Mouse (Mus musculus): ENCODE data around the gene Il1rl2.

The Il1rl2 gene

GRCm38 (mm10) chr1:40324955-40325702, 719 bp downstream of the Il1rl2 start:
- peak; percentile 40 for DNase-seq (ENCODE audit: low read depth, low spot score)

GRCm38 (mm10) chr1:40325711-40326327, 1.4 kb downstream of the Il1rl2 start:
- DNase-seq (ENCODE audit: low read depth, low spot score): peak; percentile 46

- DNase-seq (ENCODE audit: low read depth, low spot score): no peak
Measured at GRCm38 (mm10) chr1:40327604-40328003, 3.2 kb downstream of the Il1rl2 start.

GRCm38 (mm10) chr1:40329526-40329925, 5.1 kb downstream of the Il1rl2 start:
- no peak for DNase-seq (ENCODE audit: low read depth, low spot score)

GRCm38 (mm10) chr1:40330181-40330580, 5.8 kb downstream of the Il1rl2 start:
- no peak for DNase-seq (ENCODE audit: low read depth, low spot score)

GRCm38 (mm10) chr1:40339346-40339745, 14.9 kb downstream of the Il1rl2 start:
- DNase-seq (ENCODE audit: low read depth, low spot score): no peak

GRCm38 (mm10) chr1:40340102-40340501, 15.7 kb downstream of the Il1rl2 start:
- DNase-seq (ENCODE audit: low read depth, low spot score): no peak

- no peak for DNase-seq (ENCODE audit: low read depth, low spot score)
Measured at GRCm38 (mm10) chr1:40352158-40352903, 27.9 kb downstream of the Il1rl2 start.

- no peak for DNase-seq (ENCODE audit: low read depth, low spot score)
Measured at GRCm38 (mm10) chr1:40352904-40353286, 28.5 kb downstream of the Il1rl2 start.

GRCm38 (mm10) chr1:40354665-40355064, 30.3 kb downstream of the Il1rl2 start:
- DNase-seq (ENCODE audit: low read depth, low spot score): no peak

- no peak for DNase-seq (ENCODE audit: low read depth, low spot score)
Measured at GRCm38 (mm10) chr1:40355431-40355843, 31.0 kb downstream of the Il1rl2 start.

GRCm38 (mm10) chr1:40355904-40356521, 31.6 kb downstream of the Il1rl2 start:
- DNase-seq (ENCODE audit: low read depth, low spot score): no peak

- peak; percentile 18 for DNase-seq (ENCODE audit: low read depth, low spot score)
Measured at GRCm38 (mm10) chr1:40357921-40358320, 33.5 kb downstream of the Il1rl2 start.

- DNase-seq (ENCODE audit: low read depth, low spot score): no peak
Measured at GRCm38 (mm10) chr1:40358351-40358750, 33.9 kb downstream of the Il1rl2 start.

GRCm38 (mm10) chr1:40358771-40359181, 34.4 kb downstream of the Il1rl2 start:
- no peak for DNase-seq (ENCODE audit: low read depth, low spot score)

- DNase-seq (ENCODE audit: low read depth, low spot score): no peak
Measured at GRCm38 (mm10) chr1:40359731-40360130, 35.3 kb downstream of the Il1rl2 start.

GRCm38 (mm10) chr1:40360969-40361368, 36.6 kb downstream of the Il1rl2 start:
- no peak for DNase-seq (ENCODE audit: low read depth, low spot score)

GRCm38 (mm10) chr1:40361596-40361995, 37.2 kb downstream of the Il1rl2 start:
- DNase-seq (ENCODE audit: low read depth, low spot score): no peak

GRCm38 (mm10) chr1:40362784-40363183, 38.4 kb downstream of the Il1rl2 start:
- DNase-seq (ENCODE audit: low read depth, low spot score): no peak

- DNase-seq (ENCODE audit: low read depth, low spot score): no peak
Measured at GRCm38 (mm10) chr1:40372951-40373350, 48.5 kb downstream of the Il1rl2 start.

- no peak for DNase-seq (ENCODE audit: low read depth, low spot score)
Measured at GRCm38 (mm10) chr1:40375148-40375547, 50.7 kb downstream of the Il1rl2 start.

GRCm38 (mm10) chr1:40376745-40377144, 52.3 kb downstream of the Il1rl2 start:
- no peak for DNase-seq (ENCODE audit: low read depth, low spot score)

Data from ES-CJ7 (cell line).